Mouse (Mus musculus): Measurements from ENCODE around the gene Ackr3. TPM values are rescaled to one million over a fixed set of nuclear protein-coding genes. Genes with fewer than 3 reads are reported as not detected.

The Ackr3 gene
- polyA plus RNA-seq, 1 experiment from 2014 or later = 40.2 TPM

GRCm38 (mm10) chr1:90214926-90215325 lies 11.1 kb downstream of the Ackr3 start:
- 0 out of 2 replicates have a peak, but pooled peaks have one; percentile 19 for ATAC-seq
- Histone ChIP-seq H3K36me3 (ENCODE audit: control insufficient read depth, insufficient read depth, low read length) (peaks cover 31% of the 10 kb centered on the region), H3K27ac (ENCODE audit: low read depth, low read length) (no peak overlapping the region), H3K4me2 (ENCODE audit: low read length) (no peak overlapping the region), H3K27me3 (replicated peaks; ENCODE audit: control insufficient read depth, insufficient read depth, low read length) (no peaks in the 10 kb centered on the region), H3K4me3 (ENCODE audit: low read depth, low read length) (no peak overlapping the region), H3K4me1 (ENCODE audit: control insufficient read depth, insufficient read depth, low read length) (peaks cover 18% of the 10 kb centered on the region), H3K9ac (ENCODE audit: low read length) (no peak overlapping the region), H3K9me3 (replicated peaks; ENCODE audit: control insufficient read depth, low read length) (no peaks in the 10 kb centered on the region)
- DNase-seq (ENCODE audit: low spot score) = no peak
- 91% methylated on average over 6 of the region's 6 CpGs for WGBS

GRCm38 (mm10) chr1:90215881-90216280 lies 12.1 kb downstream of the Ackr3 start:
- WGBS = 76% methylated on average over 2 of the region's 2 CpGs
- H3K4me3 ChIP-seq (ENCODE audit: low read depth, low read length) = no peak overlapping the region
- H3K27ac ChIP-seq (ENCODE audit: low read depth, low read length) = no peak overlapping the region
- no peaks in the 10 kb centered on the region for H3K9me3 ChIP-seq (replicated peaks; ENCODE audit: control insufficient read depth, low read length)
- H3K27me3 ChIP-seq (replicated peaks; ENCODE audit: control insufficient read depth, insufficient read depth, low read length) = no peaks in the 10 kb centered on the region
- peaks cover 17% of the 10 kb centered on the region for H3K4me1 ChIP-seq (ENCODE audit: control insufficient read depth, insufficient read depth, low read length)
- no peak overlapping the region for H3K4me2 ChIP-seq (ENCODE audit: low read length)
- peaks cover 31% of the 10 kb centered on the region for H3K36me3 ChIP-seq (ENCODE audit: control insufficient read depth, insufficient read depth, low read length)
- ATAC-seq (no peak), DNase-seq (ENCODE audit: low spot score) (no peak)
- no peak overlapping the region for H3K9ac ChIP-seq (ENCODE audit: low read length)

- no peaks in the 10 kb centered on the region for H3K9me3 ChIP-seq (replicated peaks; ENCODE audit: control insufficient read depth, low read length)
- DNase-seq (ENCODE audit: low spot score) = no peak
- no peak overlapping the region for H3K4me3 ChIP-seq (ENCODE audit: low read depth, low read length)
- peaks cover 22% of the 10 kb centered on the region for H3K4me1 ChIP-seq (ENCODE audit: control insufficient read depth, insufficient read depth, low read length)
- ATAC-seq = no peak
- H3K36me3 ChIP-seq (ENCODE audit: control insufficient read depth, insufficient read depth, low read length) = peaks cover 31% of the 10 kb centered on the region
- no peak overlapping the region for H3K27ac ChIP-seq (ENCODE audit: low read depth, low read length)
- H3K9ac ChIP-seq (ENCODE audit: low read length) = no peak overlapping the region
- no peaks in the 10 kb centered on the region for H3K27me3 ChIP-seq (replicated peaks; ENCODE audit: control insufficient read depth, insufficient read depth, low read length)
- WGBS = 75% methylated on average over 1 of the region's 1 CpGs
- no peak overlapping the region for H3K4me2 ChIP-seq (ENCODE audit: low read length)
Observed at GRCm38 (mm10) chr1:90216395-90216794, 12.6 kb downstream of the Ackr3 start.

GRCm38 (mm10) chr1:90220280-90220679 lies 16.5 kb downstream of the Ackr3 start:
- Histone ChIP-seq H3K27me3 (replicated peaks; ENCODE audit: control insufficient read depth, insufficient read depth, low read length) (no peaks in the 10 kb centered on the region), H3K4me2 (ENCODE audit: low read length) (no peak overlapping the region), H3K9me3 (replicated peaks; ENCODE audit: control insufficient read depth, low read length) (no peaks in the 10 kb centered on the region), H3K9ac (ENCODE audit: low read length) (no peak overlapping the region), H3K4me3 (ENCODE audit: low read depth, low read length) (no peak overlapping the region), H3K4me1 (ENCODE audit: control insufficient read depth, insufficient read depth, low read length) (peaks cover 31% of the 10 kb centered on the region), H3K27ac (ENCODE audit: low read depth, low read length) (peak overlapping the region; percentile 44; the same call in 1 of the 2 replicates), H3K36me3 (ENCODE audit: control insufficient read depth, insufficient read depth, low read length) (peaks cover 14% of the 10 kb centered on the region; the same call in 1 of the 2 replicates)
- DNase-seq (ENCODE audit: low spot score) = no peak
- 14% methylated on average over 9 of the region's 9 CpGs for WGBS
- ATAC-seq = no peak

- no peak overlapping the region for H3K9ac ChIP-seq (ENCODE audit: low read length)
- no peak for ATAC-seq
- H3K27me3 ChIP-seq (replicated peaks; ENCODE audit: control insufficient read depth, insufficient read depth, low read length) = no peaks in the 10 kb centered on the region
- peaks cover 9% of the 10 kb centered on the region; the same call in 1 of the 2 replicates for H3K36me3 ChIP-seq (ENCODE audit: control insufficient read depth, insufficient read depth, low read length)
- WGBS = 72% methylated on average over 4 of the region's 4 CpGs
- no peak overlapping the region for H3K4me3 ChIP-seq (ENCODE audit: low read depth, low read length)
- H3K4me1 ChIP-seq (ENCODE audit: control insufficient read depth, insufficient read depth, low read length) = peaks cover 33% of the 10 kb centered on the region
- no peak for DNase-seq (ENCODE audit: low spot score)
- no peak overlapping the region for H3K4me2 ChIP-seq (ENCODE audit: low read length)
- peak overlapping the region; percentile 44; the same call in 1 of the 2 replicates for H3K27ac ChIP-seq (ENCODE audit: low read depth, low read length)
- H3K9me3 ChIP-seq (replicated peaks; ENCODE audit: control insufficient read depth, low read length) = no peaks in the 10 kb centered on the region
Observed at GRCm38 (mm10) chr1:90220844-90221243, 17.1 kb downstream of the Ackr3 start.

- ATAC-seq (peak; percentile 77), DNase-seq (ENCODE audit: low spot score) (peak; percentile 83)
- 7% methylated on average over 18 of the region's 18 CpGs for WGBS
- H3K27ac ChIP-seq (ENCODE audit: low read depth, low read length) = peak overlapping the region; percentile 70
- H3K27me3 ChIP-seq (replicated peaks; ENCODE audit: control insufficient read depth, insufficient read depth, low read length) = no peaks in the 10 kb centered on the region
- H3K9me3 ChIP-seq (replicated peaks; ENCODE audit: control insufficient read depth, low read length) = no peaks in the 10 kb centered on the region
- H3K4me3 ChIP-seq (ENCODE audit: low read depth, low read length) = no peak overlapping the region; the same call in 1 of the 2 replicates
- peaks cover 33% of the 10 kb centered on the region for H3K4me1 ChIP-seq (ENCODE audit: control insufficient read depth, insufficient read depth, low read length)
- peak overlapping the region; percentile 43 for H3K4me2 ChIP-seq (ENCODE audit: low read length)
- no peaks in the 10 kb centered on the region for H3K36me3 ChIP-seq (ENCODE audit: control insufficient read depth, insufficient read depth, low read length)
- H3K9ac ChIP-seq (ENCODE audit: low read length) = 0 out of 2 replicates have a peak overlapping the region, but pooled peaks have one; percentile 0
Observed at GRCm38 (mm10) chr1:90221811-90222361, 18.1 kb downstream of the Ackr3 start.

- 0 out of 2 replicates have a peak overlapping the region, but pooled peaks have one; percentile 0 for H3K9ac ChIP-seq (ENCODE audit: low read length)
- DNase-seq (ENCODE audit: low spot score) (no peak), ATAC-seq (peak; percentile 51; the same call in 1 of the 2 replicates)
- no peak overlapping the region for H3K4me3 ChIP-seq (ENCODE audit: low read depth, low read length)
- H3K4me2 ChIP-seq (ENCODE audit: low read length) = peak overlapping the region; percentile 43
- H3K4me1 ChIP-seq (ENCODE audit: control insufficient read depth, insufficient read depth, low read length) = peaks cover 35% of the 10 kb centered on the region
- H3K27me3 ChIP-seq (replicated peaks; ENCODE audit: control insufficient read depth, insufficient read depth, low read length) = no peaks in the 10 kb centered on the region
- peak overlapping the region; percentile 70 for H3K27ac ChIP-seq (ENCODE audit: low read depth, low read length)
- 4% methylated on average over 17 of the region's 17 CpGs for WGBS
- H3K9me3 ChIP-seq (replicated peaks; ENCODE audit: control insufficient read depth, low read length) = no peaks in the 10 kb centered on the region
- no peaks in the 10 kb centered on the region for H3K36me3 ChIP-seq (ENCODE audit: control insufficient read depth, insufficient read depth, low read length)
Observed at GRCm38 (mm10) chr1:90222427-90222901, 18.7 kb downstream of the Ackr3 start.

- Histone ChIP-seq H3K27me3 (replicated peaks; ENCODE audit: control insufficient read depth, insufficient read depth, low read length) (no peaks in the 10 kb centered on the region), H3K27ac (ENCODE audit: low read depth, low read length) (peak overlapping the region; percentile 70; the same call in 1 of the 2 replicates), H3K9me3 (replicated peaks; ENCODE audit: control insufficient read depth, low read length) (no peaks in the 10 kb centered on the region), H3K4me1 (ENCODE audit: control insufficient read depth, insufficient read depth, low read length) (peaks cover 40% of the 10 kb centered on the region), H3K9ac (ENCODE audit: low read length) (no peak overlapping the region), H3K4me2 (ENCODE audit: low read length) (peak overlapping the region; percentile 43; the same call in 1 of the 2 replicates), H3K36me3 (ENCODE audit: control insufficient read depth, insufficient read depth, low read length) (no peaks in the 10 kb centered on the region), H3K4me3 (ENCODE audit: low read depth, low read length) (no peak overlapping the region)
- ATAC-seq = no peak
- 21% methylated on average over 2 of the region's 2 CpGs for WGBS
- no peak for DNase-seq (ENCODE audit: low spot score)
Observed at GRCm38 (mm10) chr1:90223006-90223405, 19.2 kb downstream of the Ackr3 start.

- H3K4me3 ChIP-seq (ENCODE audit: low read depth, low read length) = no peak overlapping the region
- no peak overlapping the region for H3K27ac ChIP-seq (ENCODE audit: low read depth, low read length)
- no peak for ATAC-seq
- no peak for DNase-seq (ENCODE audit: low spot score)
- WGBS = 75% methylated on average over 9 of the region's 9 CpGs
- peaks cover 41% of the 10 kb centered on the region for H3K4me1 ChIP-seq (ENCODE audit: control insufficient read depth, insufficient read depth, low read length)
- H3K4me2 ChIP-seq (ENCODE audit: low read length) = no peak overlapping the region
- H3K9me3 ChIP-seq (replicated peaks; ENCODE audit: control insufficient read depth, low read length) = no peaks in the 10 kb centered on the region
- H3K36me3 ChIP-seq (ENCODE audit: control insufficient read depth, insufficient read depth, low read length) = no peaks in the 10 kb centered on the region
- no peak overlapping the region for H3K9ac ChIP-seq (ENCODE audit: low read length)
- H3K27me3 ChIP-seq (replicated peaks; ENCODE audit: control insufficient read depth, insufficient read depth, low read length) = no peaks in the 10 kb centered on the region
Observed at GRCm38 (mm10) chr1:90225603-90226254, 21.9 kb downstream of the Ackr3 start.

All from forebrain, embryonic 14.5 days (tissue).